Mouse (Mus musculus): ENCODE measurements around the gene Fam229b. TPM values are rescaled to one million over a fixed set of nuclear protein-coding genes. Genes with fewer than 3 reads are reported as not detected.

Gene Fam229b
- 1 to 10 TPM; 4.4 to 5.0 TPM for total RNA-seq (2021)

- intact Hi-C loops (cut with DNase I), result no loop called here
- DNase-seq (ENCODE audit: low spot score), result peak; percentile 78
Observed at GRCm38 (mm10) chr10:39133462-39134310, at the start of gene Fam229b, which contains the start of gene Tube1. TSS of gene Fam229b (minus strand) at chr10:39133914. TSS of gene Tube1 (plus strand) at chr10:39133976.

DNA sequence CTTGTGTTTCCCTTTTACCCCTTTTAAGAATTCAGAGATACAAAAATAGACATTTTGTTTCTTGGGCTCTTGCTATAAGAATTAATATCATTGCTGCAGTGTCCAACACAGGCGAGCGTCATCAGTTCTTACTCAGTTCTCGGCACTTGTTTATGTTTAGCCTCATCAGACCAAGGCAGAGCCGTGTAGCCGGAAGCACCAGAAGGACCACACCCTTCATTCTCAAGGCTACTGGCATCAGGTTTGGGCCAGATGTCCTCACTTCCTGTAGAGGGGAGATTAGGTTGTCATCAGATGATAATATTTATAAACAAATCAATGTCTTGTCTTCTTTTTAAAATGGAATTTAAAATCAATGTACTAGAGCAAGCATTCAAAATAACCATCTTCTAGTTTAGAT lies 43.3 kb upstream of the Fam229b start:
- intact Hi-C loops (cut with DNase I), result no loop called here

GRCm38 (mm10) chr10:39173077-39173476 lies 39.4 kb upstream of the Fam229b start:
- DNase-seq (ENCODE audit: low spot score), result peak; percentile 34
- intact Hi-C loops (cut with DNase I), result loop anchor here (5.0 kb wide), 3 partner anchors 194 to 559 kb away; partner anchors contain the start of genes Fyn and Rev3l

More for the DNA sequence above, 43.3 kb upstream of the Fam229b start:
- DNase-seq (ENCODE audit: low spot score), result no peak

GRCm38 (mm10) chr10:39172540-39172931 lies 38.8 kb upstream of the Fam229b start:
- intact Hi-C loops (cut with DNase I), result loop anchor here (5.0 kb wide), 3 partner anchors 195 to 560 kb away; partner anchors contain the start of genes Fyn and Rev3l
- DNase-seq (ENCODE audit: low spot score), result no peak

DNA sequence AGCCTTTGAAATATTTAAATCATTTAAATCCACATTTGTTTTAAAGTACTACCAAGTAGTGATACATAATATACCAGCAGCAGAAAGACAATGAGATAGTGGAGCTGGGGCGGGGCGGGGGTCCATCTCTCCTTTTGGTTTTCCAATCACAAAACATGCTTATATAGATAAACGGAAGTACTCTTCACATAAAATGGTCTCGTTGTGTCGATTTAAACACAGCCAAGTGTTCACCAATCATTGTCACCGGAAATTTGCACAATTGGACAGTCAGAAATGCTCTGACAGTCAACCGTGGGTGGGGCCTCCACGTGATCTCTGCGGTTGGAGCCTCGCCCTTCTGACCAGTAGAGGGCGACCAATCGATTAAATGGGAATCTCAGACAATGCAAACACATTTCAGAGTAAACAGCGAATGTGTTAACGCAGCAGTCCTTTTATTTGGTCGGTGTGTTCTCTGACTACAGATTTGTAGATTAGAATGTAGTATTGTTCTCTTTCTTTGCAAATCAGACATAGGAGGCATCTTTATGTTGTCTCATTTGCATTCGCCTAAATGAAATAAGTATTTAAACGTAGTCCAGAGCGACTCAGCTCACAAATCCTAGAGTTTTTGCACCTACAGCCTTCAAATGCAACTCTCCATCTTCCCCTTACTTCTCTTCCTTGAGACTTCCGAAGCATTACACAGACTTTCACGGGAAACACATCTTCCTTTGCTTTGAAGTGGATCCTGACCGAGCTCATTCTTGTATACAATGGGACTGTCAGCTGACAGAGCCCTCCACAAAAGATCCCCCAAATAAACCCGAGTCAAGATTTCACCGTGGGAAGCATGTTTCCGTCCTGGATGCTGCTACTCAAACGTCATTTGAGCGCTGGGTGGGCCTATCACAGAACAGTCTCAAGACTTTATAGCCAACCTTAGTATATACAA lies 38.2 kb upstream of the Fam229b start:
- intact Hi-C loops (cut with DNase I), result loop anchor here (1.0 to 5.0 kb wide), 5 partner anchors 67 to 560 kb away; partner anchors contain the start of genes Fyn and Rev3l

DNA sequence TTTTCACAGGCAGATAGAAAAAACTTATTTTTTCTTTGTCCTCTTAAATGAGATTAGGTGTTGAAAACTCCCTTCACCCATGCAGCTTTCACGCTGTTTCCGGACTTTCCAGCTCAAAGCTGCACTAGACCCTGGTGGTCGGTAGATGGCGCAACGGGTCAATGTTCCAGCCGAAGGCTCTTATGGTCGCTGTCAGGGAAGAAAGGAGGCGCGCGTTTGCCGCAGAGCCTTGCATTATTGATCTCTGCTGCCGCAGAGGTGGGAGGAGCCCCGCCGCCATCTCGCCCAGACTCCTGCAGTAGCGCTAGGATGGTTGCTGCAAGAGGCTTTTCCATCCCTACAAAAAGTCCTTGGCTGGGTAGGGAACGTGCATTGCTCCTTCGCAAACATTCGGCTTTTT lies 37.4 kb upstream of the Fam229b start:
- intact Hi-C loops (cut with DNase I), result loop anchor here (1.0 to 5.0 kb wide), 5 partner anchors 68 to 561 kb away; partner anchors contain the start of genes Fyn and Rev3l
- peak; percentile 77 for DNase-seq (ENCODE audit: low spot score)

More for the DNA sequence above, 38.2 kb upstream of the Fam229b start:
- DNase-seq (ENCODE audit: low spot score), result peak; percentile 76

- no peak for DNase-seq (ENCODE audit: low spot score)
- intact Hi-C loops (cut with DNase I), result loop anchor here (1.0 to 5.0 kb wide), 5 partner anchors 68 to 562 kb away; partner anchors contain the start of genes Fyn and Rev3l
Observed at GRCm38 (mm10) chr10:39170706-39171105, 37.0 kb upstream of the Fam229b start.

GRCm38 (mm10) chr10:39170181-39170580 lies 36.5 kb upstream of the Fam229b start:
- DNase-seq (ENCODE audit: low spot score), result no peak
- intact Hi-C loops (cut with DNase I), result loop anchor here (2.0 to 5.0 kb wide), 4 partner anchors 69 to 562 kb away; partner anchors contain the start of genes Fyn and Rev3l

- intact Hi-C loops (cut with DNase I), result loop anchor here (2.0 to 10.0 kb wide), 5 partner anchors 69 to 645 kb away; partner anchors contain the start of genes Fyn and Rev3l
Observed at GRCm38 (mm10) chr10:39169642-39170041, 35.9 kb upstream of the Fam229b start.

GRCm38 (mm10) chr10:39167611-39168010 lies 33.9 kb upstream of the Fam229b start:
- intact Hi-C loops (cut with DNase I), result loop anchor here (10.0 kb wide), 1 partner anchor 647 kb away; no protein-coding TSS in a partner anchor
- no peak for DNase-seq (ENCODE audit: low spot score)

More at GRCm38 (mm10) chr10:39169642-39170041, 35.9 kb upstream of the Fam229b start:
- DNase-seq (ENCODE audit: low spot score), result no peak

DNA sequence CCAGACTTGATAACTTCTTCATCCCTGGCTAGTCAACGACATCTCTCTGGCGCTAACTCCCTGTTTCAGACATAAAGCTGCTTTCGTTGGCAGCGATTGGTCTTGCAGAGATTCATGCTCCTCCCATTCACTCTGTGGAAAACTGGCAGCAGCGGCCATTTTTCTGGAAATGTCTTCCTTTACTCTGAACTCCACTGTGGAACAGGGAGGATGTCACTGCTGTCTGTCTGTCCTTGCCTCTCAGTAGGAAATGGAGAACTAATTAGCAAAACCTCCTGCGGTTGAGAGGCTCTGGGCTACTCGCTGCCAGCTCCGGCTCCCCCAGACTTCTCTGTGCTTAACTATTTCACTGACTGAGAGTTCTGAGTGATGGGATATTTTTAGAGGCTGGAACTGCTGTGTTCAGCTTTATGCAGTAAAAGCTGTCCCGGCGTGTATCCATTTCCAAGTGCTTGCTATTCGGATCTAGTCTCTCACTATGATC lies 32.0 kb upstream of the Fam229b start:
- intact Hi-C loops (cut with DNase I), result loop anchor here (10.0 kb wide), 1 partner anchor 649 kb away; no protein-coding TSS in a partner anchor

GRCm38 (mm10) chr10:39163694-39164093 lies 30.0 kb upstream of the Fam229b start, which contains the start of gene Ccn6:
TSS of gene Ccn6 (minus strand) at chr10:39163794.
- intact Hi-C loops (cut with DNase I), result loop anchor here (10.0 kb wide), 1 partner anchor 651 kb away; no protein-coding TSS in a partner anchor
- no peak for DNase-seq (ENCODE audit: low spot score)

More for the DNA sequence above, 32.0 kb upstream of the Fam229b start:
- DNase-seq (ENCODE audit: low spot score), result no peak

DNA sequence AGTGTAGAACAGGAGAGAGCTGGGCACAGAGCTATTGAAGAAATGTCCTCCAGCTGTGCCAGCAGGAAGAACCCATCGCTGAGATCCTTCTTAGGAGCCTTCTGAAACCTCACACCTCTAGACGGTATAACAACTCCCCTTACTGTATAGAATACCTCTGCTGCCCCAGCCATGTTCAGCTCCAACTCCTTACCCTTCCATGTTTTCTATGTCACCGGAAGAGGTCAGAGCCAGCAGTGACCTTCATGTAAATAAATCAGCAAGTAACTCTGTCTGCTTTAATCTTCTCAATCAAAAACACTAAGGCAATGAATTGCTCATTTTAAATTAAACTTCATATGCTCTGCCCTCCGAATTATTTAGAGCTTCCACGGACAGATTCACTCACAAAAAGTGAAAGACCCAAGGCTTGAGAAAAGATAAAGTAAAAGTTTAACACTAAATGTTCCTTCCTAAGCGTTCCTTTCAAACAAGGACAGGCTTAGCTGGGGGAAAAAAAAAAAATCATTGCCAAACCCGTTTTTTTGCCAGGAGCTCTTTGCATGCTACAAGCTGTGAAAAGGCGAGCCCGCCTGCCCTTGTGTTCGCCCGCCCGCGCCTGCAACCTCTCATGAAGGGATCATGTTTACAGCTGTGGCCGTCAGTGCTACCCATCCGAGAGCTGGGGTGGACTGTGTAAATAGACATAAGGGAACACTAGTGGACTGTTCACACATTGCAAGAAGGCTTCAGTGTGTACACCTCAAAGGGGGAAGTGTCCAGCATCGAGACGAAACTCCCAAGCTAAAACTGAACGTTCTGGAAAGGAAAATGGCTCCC lies 29.2 kb upstream of the Fam229b start:
- intact Hi-C loops (cut with DNase I), result loop anchor here (10.0 kb wide), 1 partner anchor 652 kb away; no protein-coding TSS in a partner anchor
- no peak for DNase-seq (ENCODE audit: low spot score)

GRCm38 (mm10) chr10:39161406-39161805 lies 27.7 kb upstream of the Fam229b start:
- no peak for DNase-seq (ENCODE audit: low spot score)
- intact Hi-C loops (cut with DNase I), result loop anchor here (10.0 kb wide), 1 partner anchor 653 kb away; no protein-coding TSS in a partner anchor

DNA sequence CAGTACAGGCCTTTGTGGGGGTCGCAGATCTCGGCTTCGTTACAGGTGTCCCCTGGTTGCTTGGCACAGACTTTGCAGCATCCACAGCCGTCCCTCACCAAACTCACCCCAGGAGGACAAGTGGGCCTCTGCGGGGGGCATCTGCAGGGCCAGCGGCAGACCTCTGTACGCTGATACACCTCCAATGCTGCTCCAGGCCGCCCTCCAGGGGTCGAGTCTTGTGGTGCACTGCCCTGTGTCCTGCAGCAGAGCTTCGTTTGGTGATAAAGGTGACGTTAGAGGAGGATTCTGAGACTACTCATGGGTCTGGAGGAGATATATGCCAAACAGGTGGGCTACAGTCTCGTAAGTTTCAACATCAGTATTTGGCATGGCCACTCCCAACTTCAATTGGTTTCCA lies 24.6 kb upstream of the Fam229b start:
- no peak for DNase-seq (ENCODE audit: low spot score)
- intact Hi-C loops (cut with DNase I), result no loop called here

GRCm38 (mm10) chr10:39157321-39157720 lies 23.6 kb upstream of the Fam229b start:
- intact Hi-C loops (cut with DNase I), result no loop called here

GRCm38 (mm10) chr10:39156719-39157118 lies 23.0 kb upstream of the Fam229b start:
- no peak for DNase-seq (ENCODE audit: low spot score)
- intact Hi-C loops (cut with DNase I), result no loop called here

More at GRCm38 (mm10) chr10:39157321-39157720, 23.6 kb upstream of the Fam229b start:
- no peak for DNase-seq (ENCODE audit: low spot score)

DNA sequence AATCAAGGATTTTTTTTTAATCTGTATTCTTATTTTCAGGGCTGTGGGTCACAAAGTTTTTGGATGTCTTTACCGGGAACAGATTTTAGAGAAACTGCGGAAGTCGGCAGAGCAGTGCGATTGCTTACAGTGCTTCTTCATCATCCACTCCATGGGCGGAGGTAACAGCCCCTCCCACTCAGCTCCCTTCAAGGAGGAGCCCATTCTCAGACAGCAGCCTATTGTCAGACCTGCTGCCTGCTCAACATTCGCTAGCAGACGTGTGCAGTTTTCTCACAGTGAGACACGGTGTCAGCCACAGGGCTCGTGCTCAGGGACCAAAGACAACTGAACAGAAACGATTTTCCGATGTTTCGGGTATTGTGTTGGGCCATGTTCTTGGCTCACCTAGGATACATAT lies 8.5 kb upstream of the Fam229b start:
- intact Hi-C loops (cut with DNase I), result no loop called here
- DNase-seq (ENCODE audit: low spot score), result no peak
